Mouse (Mus musculus): Measurements from ENCODE around the gene Mchr1. TPM values are rescaled to one million over a fixed set of nuclear protein-coding genes. Genes with fewer than 3 reads are reported as not detected.
A peak's percentile ranks its signal among the peaks of the same experiment; 100 is the strongest.
"Not testable (repeated sequence)": the region's sequence is repeated elsewhere in the genome, so short reads cannot be mapped to it uniquely, and the experiment has no call there.

Gene Mchr1
- total RNA-seq (2021): 10 to 100 TPM; 12.9 to 16.9 TPM

- intact Hi-C loops (cut with DNase I): loop anchor here (5.0 kb wide), 1 partner anchor 67 kb away; no protein-coding TSS in a partner anchor
- DNase-seq (ENCODE audit: extremely low spot score in 1 of 2, low spot score in 2 of 2): peak; percentile 70 to 75
These were observed at the start of gene Mchr1 for GRCm38 (mm10) chr15:81235086-81235920. Gene Mchr1 (plus strand): TSS chr15:81235499.

GRCm38 (mm10) chr15:81189061-81189460 lies 46.2 kb upstream of the Mchr1 start:
- intact Hi-C loops (cut with DNase I): no loop called here
- no peak for DNase-seq (ENCODE audit: extremely low spot score in 1 of 2, low spot score in 2 of 2)

DNA sequence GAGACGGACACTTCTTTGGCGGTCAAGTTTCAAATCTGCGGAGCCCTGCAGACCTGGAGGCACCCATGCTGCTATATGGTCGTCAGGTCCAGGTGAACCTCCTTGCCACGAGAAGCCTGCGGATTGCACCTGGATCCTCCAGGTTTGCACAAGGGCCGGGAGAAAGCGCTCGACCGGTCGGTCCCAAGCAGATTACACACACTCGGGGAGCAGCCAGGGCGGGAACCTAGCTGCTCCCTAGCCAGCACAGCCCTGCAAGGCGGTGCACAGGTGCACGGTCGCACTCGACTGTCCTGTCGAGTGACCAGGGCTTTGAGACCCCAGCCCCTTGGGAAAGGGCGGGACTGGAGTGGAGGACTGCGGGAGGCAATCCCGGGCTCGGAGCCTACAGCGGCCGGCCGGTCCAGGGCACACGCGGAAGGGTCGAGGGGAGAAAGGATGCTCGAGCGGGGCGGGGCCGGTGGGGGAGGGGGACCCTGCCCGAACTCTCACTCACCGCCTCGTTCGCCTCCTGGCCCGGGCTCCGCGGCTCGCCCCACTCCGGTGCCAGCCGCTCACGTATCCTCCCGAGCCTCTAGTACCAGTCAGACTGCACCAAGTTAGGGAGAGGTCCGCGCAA lies 45.2 kb upstream of the Mchr1 start:
- peak in 1 of 2 experiments; percentile 68 for DNase-seq (ENCODE audit: extremely low spot score in 1 of 2, low spot score in 2 of 2)
- intact Hi-C loops (cut with DNase I): loop anchor here (10.0 kb wide), 2 partner anchors 485 to 925 kb away; partner anchors contain the start of gene Rps19bp1

DNA sequence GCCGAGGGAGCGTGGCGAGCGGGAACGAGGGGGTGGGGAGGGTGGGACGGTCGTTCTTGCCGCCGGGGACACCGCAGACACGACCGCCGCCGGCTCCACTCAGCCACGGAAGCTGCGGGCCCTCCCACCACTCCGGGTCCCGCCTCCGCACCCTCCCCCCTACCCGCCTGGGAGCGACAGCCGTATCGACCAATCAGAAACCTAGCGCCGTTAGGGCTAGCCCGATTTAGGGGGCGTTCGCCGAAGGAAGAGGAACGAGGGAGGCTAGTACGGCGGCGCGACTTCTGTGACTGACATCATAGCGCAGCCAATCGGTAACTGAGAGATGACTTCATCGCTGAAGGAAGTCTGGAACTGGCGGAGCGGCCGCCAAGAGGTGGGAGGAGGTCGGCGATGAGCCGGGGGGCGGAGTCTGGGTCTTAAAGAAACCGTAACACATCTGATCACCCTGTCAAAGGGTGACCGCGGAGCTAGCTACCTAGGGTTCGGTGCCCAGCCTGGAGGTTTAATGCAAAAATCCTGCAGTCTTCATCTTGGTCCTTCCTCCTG lies 44.6 kb upstream of the Mchr1 start, which contains the start of gene Mrtfa:
TSS of gene Mrtfa (minus strand) at position 128 of the 549 bp plus-strand sequence.
- DNase-seq (ENCODE audit: extremely low spot score in 1 of 2, low spot score in 2 of 2): peak; percentile 99 to 100
- intact Hi-C loops (cut with DNase I): loop anchor here (10.0 kb wide), 2 partner anchors 486 to 926 kb away; partner anchors contain the start of gene Rps19bp1

GRCm38 (mm10) chr15:81191303-81191702 lies 44.0 kb upstream of the Mchr1 start:
- DNase-seq (ENCODE audit: extremely low spot score in 1 of 2, low spot score in 2 of 2): peak in 1 of 2 experiments; percentile 25
- intact Hi-C loops (cut with DNase I): loop anchor here (10.0 kb wide), 2 partner anchors 487 to 927 kb away; partner anchors contain the start of gene Rps19bp1

GRCm38 (mm10) chr15:81192316-81192715 lies 43.0 kb upstream of the Mchr1 start:
- intact Hi-C loops (cut with DNase I): loop anchor here (10.0 kb wide), 2 partner anchors 488 to 928 kb away; partner anchors contain the start of gene Rps19bp1
- no peak for DNase-seq (ENCODE audit: extremely low spot score in 1 of 2, low spot score in 2 of 2)

GRCm38 (mm10) chr15:81192858-81193257 lies 42.4 kb upstream of the Mchr1 start:
- intact Hi-C loops (cut with DNase I): loop anchor here (10.0 kb wide), 2 partner anchors 488 to 928 kb away; partner anchors contain the start of gene Rps19bp1
- DNase-seq (ENCODE audit: extremely low spot score in 1 of 2, low spot score in 2 of 2): no peak

DNA sequence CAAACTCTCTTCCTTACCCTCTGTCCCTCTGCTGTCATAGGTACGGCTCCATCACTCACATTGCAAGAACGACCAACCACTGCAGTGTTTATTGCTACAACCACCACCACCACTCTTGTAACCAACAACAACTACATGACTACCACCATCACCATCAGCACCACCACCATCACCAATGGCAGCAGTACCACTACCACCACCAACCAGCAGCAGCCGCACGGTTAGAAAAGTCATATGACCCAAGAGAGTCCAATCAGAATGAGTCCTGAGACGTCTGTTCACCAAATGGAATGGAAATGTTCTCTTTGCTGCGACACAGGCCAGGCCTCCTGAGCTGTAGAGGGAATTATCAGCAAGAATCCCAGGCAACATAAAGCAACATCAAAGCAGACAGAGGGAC lies 40.5 kb upstream of the Mchr1 start:
- no peak for DNase-seq (ENCODE audit: extremely low spot score in 1 of 2, low spot score in 2 of 2)
- intact Hi-C loops (cut with DNase I): loop anchor here (5.0 to 10.0 kb wide), 3 partner anchors 117 to 930 kb away; partner anchors contain the start of gene Rps19bp1

GRCm38 (mm10) chr15:81195447-81195846 lies 39.9 kb upstream of the Mchr1 start:
- no peak for DNase-seq (ENCODE audit: extremely low spot score in 1 of 2, low spot score in 2 of 2)
- intact Hi-C loops (cut with DNase I): loop anchor here (5.0 to 10.0 kb wide), 3 partner anchors 118 to 931 kb away; partner anchors contain the start of gene Rps19bp1

DNA sequence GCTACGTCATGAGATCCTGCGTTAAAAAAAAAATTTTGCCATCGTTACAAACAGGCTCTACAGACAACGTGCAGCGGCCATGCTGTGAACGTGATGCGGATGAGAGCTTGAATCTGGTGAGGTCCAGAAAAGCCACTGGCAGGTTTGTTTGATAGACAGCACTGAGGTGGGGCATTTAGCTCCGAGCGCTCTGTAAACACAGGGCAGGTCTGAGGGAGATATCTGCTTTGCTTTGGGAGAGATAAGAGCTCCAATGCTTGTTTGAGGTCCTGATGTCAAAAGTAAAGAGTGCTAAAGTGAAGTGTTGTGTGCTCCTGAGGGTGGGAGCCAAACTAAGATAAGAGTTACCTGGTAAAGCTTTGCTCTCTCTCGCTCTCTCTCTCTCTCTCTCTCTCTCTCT lies 38.1 kb upstream of the Mchr1 start:
- no peak for DNase-seq (ENCODE audit: extremely low spot score in 1 of 2, low spot score in 2 of 2)
- intact Hi-C loops (cut with DNase I): loop anchor here (5.0 to 10.0 kb wide), 3 partner anchors 120 to 932 kb away; partner anchors contain the start of gene Rps19bp1

GRCm38 (mm10) chr15:81198447-81198846 lies 36.9 kb upstream of the Mchr1 start:
- no peak for DNase-seq (ENCODE audit: extremely low spot score in 1 of 2, low spot score in 2 of 2)
- intact Hi-C loops (cut with DNase I): loop anchor here (2.0 to 10.0 kb wide), 4 partner anchors 121 to 934 kb away; partner anchors contain the start of gene Rps19bp1

DNA sequence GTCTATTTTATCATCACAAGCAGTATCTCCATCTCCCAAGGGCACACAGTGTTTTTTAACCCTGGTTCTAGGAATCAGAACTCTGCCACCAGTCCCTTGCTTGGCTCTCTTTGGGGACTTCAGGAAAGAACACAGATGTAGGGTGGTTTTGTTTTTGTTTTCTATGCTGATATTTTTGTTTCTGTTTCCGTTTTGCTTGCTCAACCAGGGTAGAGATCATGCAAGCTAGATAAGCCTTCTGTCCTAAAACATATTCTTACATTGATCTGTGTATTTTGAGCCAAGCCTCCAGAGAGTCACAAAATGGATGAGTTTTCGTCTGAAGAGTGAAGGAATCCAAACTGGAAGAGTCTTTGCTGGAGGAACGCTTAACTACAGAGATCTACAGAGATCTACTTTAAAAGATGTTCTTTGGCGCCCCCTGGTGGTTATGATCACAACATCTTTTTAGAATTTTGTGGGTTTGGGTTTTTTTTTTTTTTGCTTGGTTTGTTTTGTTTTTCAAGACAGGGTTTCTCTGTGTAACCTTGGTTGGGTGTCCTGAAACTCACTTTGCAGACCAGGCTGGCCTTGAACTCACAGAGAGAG lies 35.8 kb upstream of the Mchr1 start:
- DNase-seq (ENCODE audit: extremely low spot score in 1 of 2, low spot score in 2 of 2): peak; percentile 44 to 70

GRCm38 (mm10) chr15:81202462-81202861 lies 32.8 kb upstream of the Mchr1 start:
- no peak for DNase-seq (ENCODE audit: extremely low spot score in 1 of 2, low spot score in 2 of 2)
- intact Hi-C loops (cut with DNase I): no loop called here

More for the DNA sequence above, 35.8 kb upstream of the Mchr1 start:
- intact Hi-C loops (cut with DNase I): loop anchor here (2.0 to 10.0 kb wide), 4 partner anchors 122 to 935 kb away; partner anchors contain the start of gene Rps19bp1

DNA sequence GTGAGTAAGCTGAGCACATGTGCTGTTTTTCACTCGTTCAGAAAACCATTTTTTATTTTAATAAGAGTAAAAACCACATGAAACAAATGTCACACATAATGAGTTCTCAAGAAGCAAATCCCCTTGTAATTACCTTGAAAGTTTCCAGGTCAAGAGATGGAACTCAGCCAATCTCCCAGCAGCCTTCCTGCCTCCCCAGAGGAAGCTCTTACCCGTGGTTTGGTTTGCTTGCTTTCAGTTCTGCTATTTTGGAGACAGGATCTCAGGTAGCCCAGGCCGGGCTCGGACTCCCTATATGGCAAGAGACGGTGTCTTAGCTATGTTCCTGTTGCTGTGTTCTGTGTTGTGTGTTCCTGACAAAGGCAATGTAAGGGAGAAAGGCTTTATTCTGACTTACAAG lies 24.8 kb upstream of the Mchr1 start:
- DNase-seq (ENCODE audit: extremely low spot score in 1 of 2, low spot score in 2 of 2): no peak
- intact Hi-C loops (cut with DNase I): no loop called here

- no peak for DNase-seq (ENCODE audit: extremely low spot score in 1 of 2, low spot score in 2 of 2)
- intact Hi-C loops (cut with DNase I): no loop called here
These were observed 22.3 kb upstream of the Mchr1 start for GRCm38 (mm10) chr15:81212976-81213375.

DNA sequence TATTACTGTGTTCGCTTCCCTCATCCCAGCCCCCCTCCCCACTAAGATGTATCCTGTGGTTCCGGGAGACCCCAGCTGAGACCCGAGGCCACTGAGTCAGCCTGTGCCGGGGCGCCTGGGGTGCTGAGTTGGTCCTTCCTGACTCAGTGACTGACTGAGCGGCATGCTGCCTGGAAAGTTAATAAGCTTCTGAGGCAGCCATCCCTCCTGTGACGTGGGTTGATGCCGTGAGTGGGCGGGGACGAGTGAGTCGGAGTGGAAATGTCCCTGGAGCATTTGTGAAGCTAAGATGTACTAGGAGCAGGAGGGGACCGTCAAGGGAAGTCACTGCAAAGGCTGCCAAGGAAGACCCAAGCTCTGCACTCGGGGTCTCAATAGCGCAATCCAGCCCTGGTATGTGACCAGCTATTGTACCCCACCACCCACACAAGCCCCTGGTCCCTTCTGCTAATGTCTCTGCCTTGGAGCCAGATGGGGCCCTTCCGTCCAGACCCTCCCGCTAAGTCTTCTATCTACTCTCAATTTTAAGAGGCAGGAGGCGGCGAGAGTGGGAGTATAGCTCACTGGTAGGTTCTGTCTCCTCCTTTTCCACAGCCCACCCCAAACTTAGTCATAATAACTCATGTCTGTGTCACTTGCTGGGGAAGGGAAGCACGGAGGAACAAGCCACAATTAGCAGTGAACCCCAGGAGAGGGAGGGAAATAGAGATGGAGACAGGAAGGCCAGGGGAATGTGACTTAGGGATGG lies 18.2 kb upstream of the Mchr1 start:
- intact Hi-C loops (cut with DNase I): no loop called here
- DNase-seq (ENCODE audit: extremely low spot score in 1 of 2, low spot score in 2 of 2): peak in 1 of 2 experiments; percentile 40

DNA sequence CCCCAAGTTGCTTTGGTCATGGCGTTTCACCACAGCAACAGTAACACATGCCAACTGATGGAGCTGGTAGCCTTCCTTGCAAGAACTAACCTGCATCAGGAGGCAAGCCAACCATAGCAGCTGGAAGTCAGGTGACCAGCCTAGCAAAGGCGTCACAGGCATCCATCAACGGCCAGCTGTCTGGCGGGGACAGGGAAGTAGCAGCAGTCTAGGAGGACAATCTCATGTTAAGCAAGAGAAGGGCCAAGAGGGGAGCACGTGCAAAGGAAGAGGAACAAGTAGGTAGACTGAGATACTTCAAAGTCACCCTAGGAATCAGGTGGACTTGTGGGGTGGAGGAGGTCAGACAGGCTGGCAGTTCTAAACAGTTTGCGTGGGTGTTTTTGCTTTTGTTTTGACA lies 16.2 kb upstream of the Mchr1 start:
- no peak for DNase-seq (ENCODE audit: extremely low spot score in 1 of 2, low spot score in 2 of 2)

DNA sequence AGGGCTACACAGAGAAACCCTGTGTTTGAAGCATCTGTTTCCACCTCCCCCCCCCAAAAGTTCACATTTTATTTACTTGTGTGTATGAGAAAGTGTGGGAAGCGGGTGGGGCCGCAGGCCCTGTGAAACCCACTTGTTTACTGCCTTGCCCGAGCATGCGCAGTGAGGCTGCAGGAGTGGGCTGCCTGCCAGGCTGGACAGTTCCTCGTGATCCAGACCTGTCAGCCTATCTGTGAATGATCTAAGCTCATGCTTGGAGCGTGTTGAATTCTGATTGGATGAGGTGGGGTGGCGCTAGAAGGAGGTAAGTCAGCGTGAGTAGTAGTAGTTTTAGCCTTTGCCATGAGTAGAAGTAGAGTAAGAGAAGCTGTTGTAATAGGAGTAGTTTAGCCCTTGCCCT lies 15.2 kb upstream of the Mchr1 start:
- intact Hi-C loops (cut with DNase I): not testable (repeated sequence)
- peak in 1 of 2 experiments; percentile 36 for DNase-seq (ENCODE audit: extremely low spot score in 1 of 2, low spot score in 2 of 2)

More for the DNA sequence above, 16.2 kb upstream of the Mchr1 start:
- intact Hi-C loops (cut with DNase I): no loop called here

Data from left cerebral cortex, postnatal 10 days (tissue).